Mouse (Mus musculus) heart, adult 2 months (tissue): Measurements from ENCODE around the gene Jmy.

ENCODE experiments used
- CTCF ChIP-seq: fragments of 200-600 bp; IDR thresholded peaks from 2 replicates; pipeline ENCODE4 v1.8.1; 2022; ENCODE audit warnings: antibody characterized with exemption, mild to moderate bottlenecking, moderate library complexity
- EP300 ChIP-seq: fragments of 200-500 bp; IDR thresholded peaks from 2 replicates; pipeline ENCODE4 v1.6.1; 2011; ENCODE audit warnings: low read depth, low read length, control low read depth; ENCODE audit not compliant: insufficient read depth
- POLR2A ChIP-seq: fragments of 200-500 bp; IDR thresholded peaks from 2 replicates; pipeline ENCODE4 v1.6.1; 2011; ENCODE audit warnings: mild to moderate bottlenecking, low read depth, low read length, control low read depth; ENCODE audit not compliant: insufficient read depth

GRCm38 (mm10) chr13:93514000-93514795 lies 14.6 kb upstream of the Jmy start:
- TF ChIP-seq CTCF (no peak), EP300 (no peak), POLR2A (no peak)
